Mouse (Mus musculus) retina, embryonic 14.5 days (tissue): ENCODE measurements around the gene Cd3e.

Source experiments
- DNase-seq: peaks from one replicate; pipeline ENCODE4 v3.0.0-alpha.2; 2015; ENCODE audit warnings: low spot score

The Cd3e gene

DNA sequence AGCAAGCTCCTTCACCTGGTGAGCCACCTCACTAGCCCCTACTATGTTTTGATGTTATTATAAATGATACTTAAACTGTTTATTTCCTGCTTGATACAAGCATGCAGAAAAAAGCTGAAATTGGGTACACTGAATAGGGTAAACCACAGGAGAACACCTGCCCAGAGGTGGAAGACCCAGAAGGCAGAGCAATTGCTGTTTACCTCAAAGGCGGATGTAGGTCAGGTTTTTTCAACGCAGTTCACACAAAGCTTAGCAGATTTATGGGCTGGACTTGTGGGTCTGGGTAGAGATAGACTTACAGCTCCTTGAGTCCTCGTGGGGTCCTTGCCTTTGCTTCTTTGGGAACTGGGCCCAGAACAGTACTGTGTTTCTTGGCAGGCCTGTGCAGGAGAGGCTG, 6.4 kb upstream of the Cd3e start:
- no peak for DNase-seq

DNA sequence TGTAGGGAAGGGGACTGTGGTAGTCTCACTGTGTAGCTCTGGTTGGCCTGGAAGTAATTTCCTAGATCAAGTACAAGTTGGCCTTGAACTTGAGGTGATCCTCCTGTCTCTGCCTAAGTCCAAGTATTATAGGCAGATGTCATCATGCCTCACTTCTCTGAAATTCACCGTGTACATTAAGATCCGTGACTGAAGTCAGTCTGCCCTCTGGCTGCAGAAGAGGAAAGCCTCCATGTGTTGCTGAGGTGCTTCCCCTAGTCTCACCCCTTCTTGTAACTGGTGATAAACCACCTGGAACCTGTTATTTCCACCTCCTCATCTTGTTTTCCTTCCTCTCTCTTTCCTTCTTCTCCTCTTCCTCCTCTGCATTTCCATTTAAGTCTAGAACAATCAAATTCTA, 5.5 kb upstream of the Cd3e start:
- DNase-seq, result no peak

DNA sequence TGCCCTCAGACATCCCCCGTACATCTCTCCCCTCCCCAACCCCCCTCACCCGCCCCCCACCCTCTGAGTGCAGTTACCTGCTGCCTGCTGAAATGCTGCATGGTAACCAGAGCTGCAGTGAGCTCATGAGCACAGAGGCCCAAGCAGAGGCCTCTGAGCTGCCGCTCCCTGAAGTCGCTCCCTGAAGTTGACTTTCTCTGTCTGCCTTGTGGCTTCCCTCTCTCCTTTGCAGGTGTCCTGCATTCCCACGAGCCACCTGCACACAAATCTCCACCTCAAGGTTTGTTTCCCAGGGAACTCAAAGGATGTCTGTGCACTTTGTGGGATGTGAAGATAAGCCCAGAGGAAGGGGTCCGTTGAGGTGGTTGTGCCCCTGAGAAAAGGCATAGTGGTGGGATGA, 1.9 kb upstream of the Cd3e start:
- DNase-seq, result no peak

DNA sequence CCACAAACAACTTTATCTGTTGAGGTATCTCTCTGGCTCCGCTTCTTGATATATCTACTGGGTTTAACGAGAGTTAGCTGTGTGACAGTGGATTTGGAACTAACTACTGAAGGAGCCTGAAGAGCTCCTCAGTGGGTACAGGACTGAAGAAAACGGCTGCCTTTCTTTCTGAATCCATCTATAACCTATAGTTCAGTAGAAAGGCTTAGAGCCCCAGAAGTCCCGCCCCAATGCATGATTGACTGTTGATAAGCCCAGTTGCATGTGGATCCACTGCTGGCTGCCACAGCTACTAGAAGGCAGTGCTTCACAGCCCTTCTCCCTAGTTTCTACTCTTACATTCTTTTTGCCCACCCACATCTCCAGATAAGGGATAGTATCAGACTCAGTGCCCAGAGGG, 1.0 kb upstream of the Cd3e start:
- peak; percentile 9 for DNase-seq

DNA sequence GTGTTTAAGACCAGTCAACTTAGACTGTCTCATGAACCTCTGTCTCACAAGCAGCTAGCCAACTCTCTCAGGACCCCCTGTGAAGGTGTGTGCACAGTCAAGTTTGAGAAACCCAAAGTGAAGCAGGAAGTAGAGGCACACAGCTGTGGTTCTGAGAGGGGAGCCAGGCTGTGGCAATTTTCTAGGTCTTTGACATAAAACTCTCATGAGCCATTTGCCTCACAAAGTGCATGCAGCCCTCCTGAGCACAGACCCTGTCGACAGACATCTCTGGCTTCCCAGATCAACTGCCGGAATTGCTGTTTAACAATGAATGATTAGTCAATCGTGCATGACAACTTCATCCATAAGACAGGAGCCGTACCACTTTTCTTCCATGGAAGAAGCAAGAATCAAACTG, 1.1 kb downstream of the Cd3e start:
- DNase-seq, result no peak

DNA sequence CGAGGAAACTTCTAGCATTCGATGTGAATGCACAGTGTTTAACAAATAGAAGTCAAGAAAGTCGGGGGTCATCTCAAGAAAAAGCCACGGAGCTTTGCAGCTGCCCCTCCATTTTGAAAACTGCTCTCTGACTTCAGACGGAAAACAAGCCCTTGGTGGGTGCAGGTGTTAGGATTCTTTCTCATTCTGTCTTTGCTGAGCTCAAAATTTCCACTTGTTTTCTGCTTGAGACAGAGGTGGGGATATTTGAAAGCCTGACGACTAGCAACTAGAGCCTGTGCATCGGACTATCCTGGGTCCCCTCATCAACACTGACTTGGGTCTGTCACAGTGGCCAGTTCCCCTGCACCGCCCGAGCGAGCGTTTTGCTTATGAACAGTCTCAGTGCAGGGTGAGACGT, 2.0 kb downstream of the Cd3e start:
- DNase-seq, result no peak

DNA sequence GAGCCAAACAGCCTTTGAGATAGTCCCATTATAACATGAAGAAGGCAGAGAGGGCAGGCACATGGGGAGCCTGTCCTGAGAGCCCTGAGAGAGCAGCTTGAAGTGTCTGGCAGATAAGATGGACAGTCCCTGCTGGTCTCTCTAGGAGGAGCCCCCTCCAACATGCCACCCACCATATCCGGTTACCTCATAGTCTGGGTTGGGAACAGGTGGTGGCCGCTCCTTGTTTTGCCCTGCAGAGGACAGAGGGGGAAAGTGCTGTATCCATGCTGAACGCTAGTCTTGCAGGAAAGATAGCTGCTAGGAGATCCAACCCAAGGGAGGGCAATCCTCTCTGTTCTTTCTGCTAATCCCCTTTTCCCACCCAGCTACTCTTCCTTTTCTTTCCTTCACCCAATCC, 9.2 kb downstream of the Cd3e start:
- no peak for DNase-seq

DNA sequence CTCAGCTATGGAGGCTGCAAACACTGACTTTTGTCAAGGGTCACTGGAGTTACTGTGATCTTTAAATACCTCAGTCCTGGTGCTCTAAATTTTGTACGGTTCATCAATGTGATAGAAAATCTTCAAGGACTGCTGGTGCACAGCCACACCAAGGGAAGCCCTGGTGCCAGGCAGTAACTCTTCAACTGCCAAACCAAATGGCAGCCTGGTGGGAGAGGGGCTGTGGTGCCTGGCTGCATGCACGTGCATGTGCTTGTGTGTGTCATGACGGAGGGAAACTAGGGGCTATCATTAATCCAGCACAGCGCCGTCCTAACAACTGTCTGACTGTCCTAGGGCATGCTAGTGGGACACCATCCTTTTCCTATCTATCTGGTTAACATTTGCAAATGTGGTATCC, 9.7 kb downstream of the Cd3e start:
- DNase-seq, result no peak

DNA sequence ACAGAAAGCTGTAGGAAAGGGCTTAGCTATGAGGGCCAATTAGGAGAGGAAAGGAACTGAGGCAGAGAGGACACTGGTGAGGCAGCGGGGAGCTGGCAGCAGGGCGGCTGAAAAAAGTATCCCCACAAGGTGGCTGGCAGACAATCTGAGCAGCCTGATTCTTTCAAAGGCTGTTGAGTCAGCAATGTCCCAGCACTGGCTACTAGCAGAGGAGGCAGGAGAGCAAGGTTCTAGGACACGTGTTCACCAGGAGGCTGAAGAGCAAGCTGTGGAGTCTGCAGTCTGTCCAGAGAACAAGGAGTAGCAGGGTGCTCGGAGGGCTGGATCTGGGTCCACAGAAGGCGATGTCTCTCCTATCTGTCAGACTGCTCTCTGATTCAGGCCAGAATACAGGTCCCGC, 10.3 kb downstream of the Cd3e start:
- peak; percentile 3 for DNase-seq

DNA sequence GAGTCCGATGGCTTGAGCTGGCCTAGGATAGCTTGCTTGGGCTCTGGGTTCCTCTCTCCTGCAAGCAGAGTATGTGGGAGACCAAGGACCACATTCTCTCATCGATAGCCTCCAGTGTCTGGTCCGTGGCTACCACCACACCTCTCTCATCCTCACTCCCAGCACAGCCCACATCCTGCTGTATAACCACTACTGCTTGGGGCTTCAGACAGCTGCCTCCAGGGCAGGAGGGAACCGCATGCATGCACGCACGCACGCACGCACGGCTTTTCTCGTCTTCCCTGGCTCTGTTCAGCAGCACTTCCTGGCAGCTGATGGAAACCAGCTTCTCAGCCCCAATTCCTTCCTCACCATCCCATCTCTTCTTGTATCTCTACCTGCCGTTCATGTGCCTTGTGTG, 11.3 kb downstream of the Cd3e start:
- DNase-seq, result no peak

DNA sequence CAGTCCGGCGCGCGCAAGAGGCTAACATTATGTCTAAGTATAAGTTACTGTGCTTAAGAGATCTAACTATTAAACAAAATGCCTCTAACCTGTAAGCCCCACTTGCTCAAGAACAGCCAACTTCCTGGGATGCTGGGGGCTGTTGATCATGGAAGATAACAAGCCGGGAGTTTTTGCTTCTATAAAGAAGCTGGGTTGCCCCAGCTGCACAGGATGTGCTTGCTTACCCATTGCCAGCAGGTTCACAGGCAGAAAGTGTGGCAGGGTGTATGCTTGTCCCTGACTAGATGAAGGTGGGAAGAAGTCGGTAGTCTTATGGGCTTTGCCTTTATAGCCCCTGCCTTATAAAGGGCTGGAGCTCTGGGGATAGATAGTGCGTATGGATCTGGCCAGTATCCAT, 12.8 kb downstream of the Cd3e start:
- DNase-seq, result no peak

DNA sequence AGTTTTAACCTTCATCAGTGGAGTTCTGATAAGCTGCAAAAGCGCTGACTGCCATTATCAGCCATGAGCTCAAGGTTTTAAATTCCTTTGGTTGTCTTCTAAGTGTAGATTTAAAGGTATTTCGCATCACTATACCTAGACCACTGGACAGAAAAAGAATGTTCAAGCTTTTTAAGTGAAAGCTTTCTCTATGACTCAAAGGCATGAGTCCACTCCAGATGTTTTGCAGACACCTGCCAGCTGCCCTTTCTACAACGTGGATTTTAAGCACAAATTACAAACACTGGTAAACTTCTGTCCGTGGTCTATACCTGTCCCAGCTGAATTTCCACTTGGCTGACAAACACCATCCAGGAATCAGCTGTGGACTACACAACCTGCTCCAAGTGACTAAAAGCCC, 14.5 kb downstream of the Cd3e start:
- no peak for DNase-seq

DNA sequence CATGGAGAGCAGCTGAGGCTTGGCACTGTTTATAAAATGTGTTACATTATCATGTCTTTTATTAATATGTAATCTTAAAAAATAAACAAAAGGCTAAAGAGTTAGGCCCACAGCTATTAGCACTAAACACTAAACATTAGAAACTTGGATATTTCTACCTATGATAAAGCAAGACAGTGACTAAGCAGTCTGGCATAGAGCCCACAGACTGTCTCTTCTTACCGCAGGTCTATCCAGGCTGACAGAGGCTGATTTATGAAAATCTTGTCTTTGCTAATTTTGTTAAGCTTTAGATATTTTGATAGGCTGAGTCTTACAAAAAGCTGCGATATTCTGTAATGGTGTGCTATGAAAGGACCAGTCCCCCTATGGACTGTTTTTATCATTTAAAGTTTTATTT, 16.2 kb downstream of the Cd3e start:
- no peak for DNase-seq

DNA sequence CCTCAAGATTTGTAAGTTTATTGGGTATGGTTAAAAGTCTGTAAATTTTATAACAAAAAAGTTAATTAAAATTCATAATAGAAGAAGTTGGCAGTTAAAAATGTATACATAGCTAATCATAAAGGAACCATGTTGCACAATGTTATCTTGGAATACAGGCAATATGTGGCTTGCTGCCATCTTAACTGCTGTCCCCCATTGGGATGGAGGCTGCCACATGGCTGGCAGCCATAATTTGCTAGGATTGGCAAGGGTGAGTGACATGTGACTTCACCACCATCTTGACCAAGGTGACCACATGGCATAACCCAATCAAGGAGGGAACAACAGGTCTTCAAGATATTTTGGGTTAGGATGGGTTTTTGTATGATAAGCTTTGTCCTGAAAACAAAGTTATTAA, 17.2 kb downstream of the Cd3e start:
- no peak for DNase-seq

DNA sequence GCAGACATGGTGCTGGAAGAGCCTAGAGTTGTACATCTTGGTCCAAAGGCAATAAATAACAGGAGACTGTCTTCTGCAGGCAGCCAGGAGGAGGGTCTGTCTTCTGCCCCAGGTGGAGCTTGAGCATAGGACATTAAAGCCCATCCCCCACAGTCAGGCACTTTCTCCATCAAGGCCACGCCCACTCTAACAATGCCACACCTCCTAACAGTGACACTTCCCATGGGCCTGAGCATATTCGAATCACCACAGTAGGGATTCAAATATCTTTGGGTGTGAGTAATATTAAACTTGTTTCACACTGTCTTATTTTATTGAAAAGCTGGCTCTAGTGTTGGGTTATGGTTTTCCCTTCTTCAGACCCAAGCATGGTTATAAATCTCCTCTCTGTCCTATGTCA, 17.6 kb downstream of the Cd3e start:
- no peak for DNase-seq

DNA sequence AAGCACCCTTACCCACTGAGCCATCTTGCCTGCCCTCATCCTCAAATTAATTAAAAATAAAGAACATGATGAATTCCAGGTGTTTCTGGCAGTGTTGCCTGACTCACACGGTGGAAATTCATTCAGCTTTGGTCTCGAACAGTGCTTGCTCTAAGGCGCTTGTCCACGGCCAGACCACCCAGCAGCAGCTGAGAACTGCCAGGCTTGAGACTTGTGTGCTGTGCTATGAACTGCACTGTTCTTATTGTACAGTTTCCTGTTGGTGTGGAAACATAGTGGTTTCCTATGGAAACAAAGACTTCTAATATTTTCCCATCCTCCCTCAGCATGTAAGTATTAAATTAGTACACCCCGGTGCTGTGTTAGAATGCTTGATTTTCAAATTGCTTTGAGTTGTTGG, 22.5 kb downstream of the Cd3e start:
- no peak for DNase-seq

DNA sequence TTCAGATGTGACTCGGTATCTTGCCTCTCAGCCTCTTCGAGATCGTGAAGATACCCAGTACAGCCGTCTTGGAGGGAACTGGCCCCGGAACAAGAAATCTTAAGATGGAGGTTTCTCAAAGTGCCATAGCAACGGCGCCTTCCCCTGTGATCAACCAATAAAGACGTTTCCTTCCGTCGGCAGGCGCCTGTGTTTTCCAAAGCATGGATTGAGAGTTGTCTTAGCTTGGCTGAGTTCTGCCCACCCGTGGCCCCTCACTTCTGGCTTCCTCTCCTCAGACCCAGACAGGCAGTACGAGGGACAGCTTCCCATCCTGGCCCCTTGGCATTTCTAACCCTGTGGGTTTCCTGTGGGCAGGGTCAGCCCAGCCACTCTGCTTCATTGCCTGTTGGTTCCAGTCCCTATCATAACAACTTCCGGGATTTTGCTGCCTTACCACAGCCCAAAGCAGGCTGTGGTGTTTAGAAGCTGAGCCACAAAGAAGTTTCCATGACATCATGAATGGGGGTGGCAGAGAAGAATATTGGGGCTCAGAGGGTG, 23.1 kb downstream of the Cd3e start:
- no peak for DNase-seq

DNA sequence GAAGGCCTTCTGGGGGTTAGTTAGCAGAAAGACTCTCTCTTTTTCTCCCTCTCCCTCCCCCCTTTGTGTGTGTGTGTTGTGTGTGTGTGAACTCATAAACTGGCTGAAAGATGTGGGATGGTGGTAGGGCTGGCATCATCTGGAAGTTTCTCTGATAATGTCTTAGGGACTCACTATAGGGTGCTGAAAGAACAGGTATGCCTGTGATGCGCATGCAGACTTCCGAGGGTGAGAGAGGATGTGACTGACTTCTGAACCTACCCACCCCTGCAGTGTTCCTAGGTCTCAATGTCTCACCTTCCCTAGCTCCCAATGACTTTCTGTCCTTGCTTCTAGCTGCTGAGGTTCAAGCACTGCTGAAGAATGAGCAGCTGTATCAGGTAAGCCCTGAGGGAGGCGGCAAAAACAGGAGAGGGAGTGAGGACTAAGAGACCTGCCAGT, 23.7 kb downstream of the Cd3e start:
- DNase-seq, result no peak

DNA sequence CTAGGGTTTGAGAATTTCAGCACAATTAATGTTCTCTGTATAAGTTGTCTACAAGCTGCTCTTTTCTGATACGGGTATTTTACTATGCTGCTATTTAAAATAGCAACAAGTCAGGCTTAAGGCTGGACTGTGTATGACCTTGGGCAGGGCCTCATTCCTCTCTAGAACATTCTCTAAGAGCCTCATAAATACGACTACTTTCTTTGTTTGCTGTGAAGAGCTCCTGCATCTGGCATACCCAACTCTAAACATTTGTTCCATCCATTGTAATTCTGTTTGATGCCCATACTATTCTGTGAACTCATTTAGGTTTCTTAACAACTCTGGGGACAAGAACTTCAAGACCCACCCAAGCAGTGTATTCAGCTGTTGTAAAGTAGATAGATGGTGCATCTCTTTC, 26.4 kb downstream of the Cd3e start:
- DNase-seq, result no peak

DNA sequence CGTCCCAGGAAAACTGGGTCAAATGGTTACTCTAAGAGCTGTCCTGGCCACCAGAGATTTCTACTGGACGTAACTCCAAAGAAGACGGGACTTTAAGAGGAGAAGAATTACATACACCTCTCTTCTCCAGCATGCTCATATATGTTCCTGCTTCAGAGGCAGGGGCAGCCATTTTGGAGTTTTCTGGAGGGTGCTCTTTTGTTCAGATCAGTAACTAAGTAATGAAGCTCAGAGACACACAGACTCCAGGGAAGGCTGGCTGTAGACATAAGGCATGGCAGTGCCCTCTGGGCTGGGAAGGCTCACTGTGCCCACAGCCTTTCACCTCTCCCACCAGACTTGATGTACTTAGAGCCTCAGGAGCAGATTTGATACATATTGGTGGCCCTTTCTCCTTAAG, 26.9 kb downstream of the Cd3e start:
- DNase-seq, result no peak

DNA sequence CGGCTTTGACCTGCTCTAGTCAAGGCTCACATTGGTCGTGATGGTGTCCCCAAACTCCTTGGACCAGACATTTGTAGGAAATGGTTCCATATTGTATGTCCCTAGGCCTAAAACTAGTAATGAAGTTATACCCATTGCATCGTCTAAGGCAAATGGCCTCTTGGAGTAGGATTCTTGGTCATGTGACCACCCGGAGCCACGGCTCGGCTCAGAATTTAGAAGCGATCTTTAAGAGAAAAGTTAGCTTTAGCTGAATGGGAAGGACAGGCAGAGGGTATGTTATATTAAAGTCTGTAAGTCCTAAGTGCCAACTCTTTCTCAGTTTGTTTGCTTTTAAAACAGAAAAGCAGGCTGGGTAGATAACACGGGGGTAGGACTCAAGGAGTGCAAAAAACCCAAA, 27.3 kb downstream of the Cd3e start:
- DNase-seq, result no peak

DNA sequence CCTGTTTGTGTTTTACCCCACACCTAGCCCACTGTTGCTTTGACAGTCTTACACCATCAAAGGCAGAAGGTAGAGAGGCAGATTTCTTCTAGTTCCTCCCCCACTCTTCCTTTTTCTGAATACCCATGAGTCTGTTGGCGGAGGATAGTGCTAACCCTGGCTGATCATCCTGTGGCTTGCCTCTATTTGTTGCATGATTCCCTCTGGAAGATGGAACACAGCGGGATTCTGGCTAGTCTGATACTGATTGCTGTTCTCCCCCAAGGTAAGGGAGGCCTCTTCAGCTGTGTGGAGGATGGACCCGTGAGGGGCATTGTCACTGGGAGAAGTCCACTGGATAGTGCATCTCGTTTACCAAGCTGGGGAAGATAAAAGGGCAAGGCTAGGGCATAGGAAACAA, 27.8 kb downstream of the Cd3e start, which contains the start of gene Cd3d:
Cd3d (plus strand) TSS at position 111 of the 400 bp plus-strand sequence.
- DNase-seq, result no peak

DNA sequence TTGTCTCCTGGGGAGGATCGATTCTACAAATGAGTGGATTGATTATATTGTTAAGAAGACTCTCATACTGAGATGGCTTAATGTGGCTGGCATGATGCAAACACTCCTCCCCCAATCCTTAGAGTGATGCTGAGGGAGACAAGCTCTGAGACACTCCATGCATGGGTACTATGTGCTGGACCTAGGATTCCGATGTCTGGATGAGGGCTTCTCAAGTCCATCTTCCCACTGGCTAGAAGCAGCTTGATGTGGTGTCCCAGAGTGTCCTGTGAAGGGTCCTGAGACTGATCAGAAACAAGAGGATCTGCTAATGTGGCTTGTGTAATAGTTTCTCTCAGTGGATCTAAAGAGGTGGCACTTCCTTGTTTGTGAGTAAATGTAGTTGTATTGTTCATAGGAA, 28.3 kb downstream of the Cd3e start:
- DNase-seq, result no peak

DNA sequence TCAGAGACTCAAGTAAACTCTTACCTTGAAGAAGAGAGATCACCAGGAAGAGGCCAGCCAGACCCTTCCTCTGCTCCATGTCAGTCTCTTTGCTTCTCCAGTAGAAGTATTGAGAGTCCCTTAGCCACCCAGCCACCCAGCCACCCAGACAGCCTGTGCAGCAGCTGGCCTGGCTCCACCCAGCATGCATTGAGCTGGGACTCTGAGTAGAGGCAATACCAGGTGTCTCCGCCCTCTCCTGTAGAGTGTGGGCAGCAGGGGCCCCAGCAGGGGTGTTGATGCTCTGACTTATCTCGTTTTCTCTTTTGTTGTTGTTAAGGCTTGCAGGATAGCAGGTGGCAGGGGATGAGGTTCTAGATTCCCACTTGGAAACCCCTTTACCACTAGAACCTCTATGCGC, 29.2 kb downstream of the Cd3e start, which contains the start of gene Cd3g:
Cd3g (minus strand) TSS at position 190 of the 400 bp plus-strand sequence.
- DNase-seq, result no peak

DNA sequence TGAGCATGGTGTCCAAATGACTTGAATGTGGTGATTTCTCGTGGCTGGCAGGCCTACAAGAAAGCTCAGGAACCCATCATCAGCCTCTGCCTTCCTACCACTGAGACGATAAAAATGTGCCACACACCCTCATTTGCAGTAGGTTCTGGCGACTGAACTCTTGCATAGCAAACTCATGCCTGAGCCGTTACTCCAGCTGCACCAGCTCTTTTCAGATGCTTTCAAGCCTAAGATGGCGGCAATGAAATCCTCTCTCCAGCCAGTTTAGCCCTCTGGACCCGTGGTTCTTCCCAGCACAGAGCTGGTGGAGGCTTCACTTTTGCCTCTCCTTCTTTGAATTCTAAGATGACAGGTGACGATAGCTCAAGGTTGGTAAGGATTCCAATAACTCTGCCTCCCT, 29.6 kb downstream of the Cd3e start:
- no peak for DNase-seq
